Mouse (Mus musculus): ENCODE data around the gene Tmem184a.

The Tmem184a gene

DNA sequence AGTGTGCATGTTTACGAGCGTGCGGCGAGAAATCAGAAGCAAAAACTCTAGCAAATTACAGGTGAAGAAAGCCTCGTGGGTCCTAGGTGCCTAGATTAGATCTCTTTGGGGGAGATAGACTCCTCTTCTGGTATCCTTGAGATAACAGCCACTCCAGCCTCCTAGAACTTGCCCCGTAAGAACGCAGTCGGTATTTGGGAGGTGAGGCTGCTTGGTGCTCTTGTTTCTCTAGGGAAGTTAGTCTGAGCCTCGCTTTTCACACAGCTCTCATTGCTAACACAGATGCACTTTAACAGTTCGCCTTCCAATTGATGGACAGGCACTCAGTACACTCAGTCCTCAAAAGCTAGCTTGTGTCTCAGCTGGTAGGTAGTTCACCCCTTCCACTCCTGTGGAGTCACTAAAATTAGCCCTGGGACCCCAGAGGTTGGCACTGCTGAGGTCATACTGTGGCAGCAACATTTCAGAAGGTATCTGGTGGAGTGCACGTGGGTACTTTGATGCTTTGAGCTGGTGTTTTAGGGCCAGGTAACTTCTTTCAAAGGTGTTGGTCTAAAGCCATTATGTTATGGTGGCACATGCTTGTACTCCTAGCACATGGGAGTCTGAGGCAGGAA, 27.4 kb downstream of the Tmem184a start:
- no peak for DNase-seq

- peak; percentile 98 for DNase-seq
Observed at GRCm38 (mm10) chr5:139791227-139792158, 28.2 kb downstream of the Tmem184a start, which contains the start of gene Mafk. Gene Mafk, plus strand, starts transcription at chr5:139791513.

GRCm38 (mm10) chr5:139789466-139789865, 30.3 kb downstream of the Tmem184a start:
- DNase-seq: peak; percentile 34

GRCm38 (mm10) chr5:139781406-139781805, 38.3 kb downstream of the Tmem184a start:
- DNase-seq: no peak

- no peak for DNase-seq
Observed at GRCm38 (mm10) chr5:139776966-139777365, 42.8 kb downstream of the Tmem184a start.

DNA sequence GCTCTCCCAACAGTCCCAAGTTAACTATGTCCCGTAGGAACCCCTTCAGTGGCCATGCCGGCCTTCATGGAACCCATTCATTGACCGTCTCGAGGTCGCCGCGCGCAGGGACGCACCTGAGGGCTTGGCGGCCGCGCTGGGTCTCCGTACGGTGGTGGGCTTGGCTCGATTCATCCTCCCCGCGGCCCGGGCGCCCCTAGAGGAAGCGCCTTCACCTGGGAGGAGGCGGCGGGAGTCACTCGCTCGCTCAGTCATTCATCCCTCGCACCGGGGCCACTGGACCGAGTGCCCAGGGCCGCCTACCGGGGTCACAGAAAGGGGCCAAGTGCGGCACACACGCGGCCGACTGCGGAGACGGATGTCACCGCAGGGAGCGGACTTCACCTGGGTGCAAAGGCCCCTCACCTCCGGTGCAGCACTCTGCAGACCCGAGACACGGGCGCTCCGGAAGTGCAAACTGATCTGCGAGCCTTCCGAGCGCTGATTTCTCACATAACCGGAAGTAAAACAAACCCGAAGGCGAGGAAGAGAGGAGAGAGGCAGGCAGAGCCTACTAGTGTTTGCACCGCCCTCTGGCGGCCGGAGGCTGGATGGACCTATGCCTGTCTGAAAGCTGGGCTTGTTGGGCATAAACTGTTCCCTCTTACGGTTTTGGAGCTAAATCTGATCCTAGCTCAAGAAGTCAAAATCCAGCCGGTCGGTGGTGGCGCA, 44.3 kb downstream of the Tmem184a start, which contains the start of gene Ints1:
Gene Ints1, minus strand, starts transcription at position 459 of the 711 bp plus-strand sequence.
- DNase-seq: peak; percentile 98

DNA sequence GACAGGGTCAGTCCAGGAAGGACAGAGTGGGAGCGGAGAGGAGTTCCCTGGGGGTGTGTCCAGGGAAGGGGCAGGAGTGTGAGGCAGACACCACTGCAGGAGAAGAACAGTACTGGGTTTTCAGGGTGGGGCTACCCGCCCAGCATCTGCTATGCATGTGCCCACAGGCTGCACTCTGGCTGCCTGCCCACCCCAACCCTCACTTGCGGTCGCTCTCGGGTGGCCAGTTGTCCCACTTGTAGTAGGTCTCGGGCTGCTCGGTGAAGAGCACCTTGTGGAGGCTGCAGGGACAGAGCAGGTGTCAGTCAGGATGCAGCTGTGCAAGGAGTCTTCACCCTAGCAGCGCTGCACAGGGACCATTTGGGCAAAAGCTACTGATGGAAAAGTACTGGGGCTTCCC, 51.5 kb downstream of the Tmem184a start:
- DNase-seq: no peak

DNA sequence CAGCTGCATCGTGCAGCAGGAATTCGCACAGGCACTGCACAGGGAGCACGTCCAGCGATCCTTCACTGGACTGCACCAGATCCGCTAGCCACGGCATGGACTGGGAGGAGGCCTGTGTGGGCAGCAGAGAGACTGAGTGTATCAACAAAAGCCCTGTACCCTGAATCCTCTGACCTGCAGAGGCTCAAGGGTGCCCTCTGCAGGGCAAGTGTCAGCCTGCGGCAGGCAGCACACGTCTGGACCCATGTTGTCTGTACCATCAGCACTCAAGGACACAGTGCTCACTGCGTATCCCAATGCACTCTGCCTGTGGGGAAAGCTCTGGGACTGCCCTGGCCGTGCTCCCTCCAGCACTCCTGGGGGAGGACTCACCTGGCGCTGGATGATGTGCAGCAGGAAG, 55.4 kb downstream of the Tmem184a start:
- DNase-seq: no peak

GRCm38 (mm10) chr5:139758096-139758495, 61.6 kb downstream of the Tmem184a start:
- DNase-seq: no peak

GRCm38 (mm10) chr5:139756586-139756985, 63.1 kb downstream of the Tmem184a start:
- no peak for DNase-seq

DNA sequence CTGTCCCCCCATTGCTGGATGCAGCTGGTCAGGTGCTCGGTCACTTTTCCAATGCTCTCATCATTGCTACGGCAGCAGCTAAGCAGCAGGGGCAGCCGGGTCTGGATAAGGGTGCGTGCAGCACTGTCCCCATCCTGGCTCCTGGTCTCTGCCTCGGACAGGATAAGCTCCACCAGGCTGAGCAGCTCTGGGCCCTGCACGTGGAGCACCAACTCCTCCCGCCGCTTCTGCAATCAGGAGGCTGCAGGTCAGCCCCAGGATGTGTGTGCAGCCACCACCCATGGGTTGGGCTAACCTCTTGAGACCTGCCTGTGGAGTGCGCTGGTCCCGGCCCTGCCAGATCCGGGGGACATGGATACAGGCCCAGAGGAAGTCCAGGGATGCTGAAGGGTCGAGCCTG, 63.6 kb downstream of the Tmem184a start:
- no peak for DNase-seq

GRCm38 (mm10) chr5:139754753-139755152, 65.0 kb downstream of the Tmem184a start:
- DNase-seq: peak; percentile 51

Measured in kidney, adult 9 months (tissue).